Mouse (Mus musculus) ES-E14 (cell line): ENCODE results near the gene Cdc14a. TPM values are rescaled to one million over a fixed set of nuclear protein-coding genes. Genes with fewer than 3 reads are reported as not detected.

Experiments used
- DNase-seq: peaks from one replicate; pipeline ENCODE4 v3.0.0-alpha.2; 2013; ENCODE audit warnings: low read depth, low spot score
- H3K27ac ChIP-seq: 2 replicates; pipeline ENCODE4 v1.5.1; 2012; ENCODE audit warnings: low read depth, mild to moderate bottlenecking, low read length, moderate library complexity, mixed read lengths; ENCODE audit not compliant: poor library complexity, insufficient read depth, severe bottlenecking
- H3K36me3 ChIP-seq: 2 replicates; pipeline ENCODE4 v1.6.1; 2012; ENCODE audit warnings: mild to moderate bottlenecking, low read length, moderate library complexity, mixed read lengths; ENCODE audit not compliant: control insufficient read depth, poor library complexity, insufficient read depth, severe bottlenecking
- H3K4me1 ChIP-seq, 2 experiments: fragments of 150-350 bp in 1 of 2; sonication (generic) in 1 of 2; 2 replicates each; pipeline ENCODE4 v1.6.1; 2012; ENCODE audit warnings: low read length in 2 of 2, mild to moderate bottlenecking in 1 of 2, mixed read lengths in 1 of 2; ENCODE audit not compliant: control insufficient read depth in 2 of 2, insufficient read depth in 2 of 2, poor library complexity in 1 of 2
- H3K4me3 ChIP-seq, 2 experiments: fragments of 150-350 bp in 1 of 2; sonication (generic) in 1 of 2; 2 replicates each; pipeline ENCODE4 v1.5.1; 2012; ENCODE audit warnings: low read length in 2 of 2, low read depth in 1 of 2, mild to moderate bottlenecking in 1 of 2, mixed read lengths in 1 of 2; ENCODE audit not compliant: insufficient read depth in 1 of 2, poor library complexity in 1 of 2, severe bottlenecking in 1 of 2
- H3K9ac ChIP-seq: 2 replicates; pipeline ENCODE4 v1.6.1; 2012; ENCODE audit warnings: low read depth, mild to moderate bottlenecking, low read length, mixed read lengths; ENCODE audit not compliant: poor library complexity, insufficient read depth, severe bottlenecking
- H3K9me3 ChIP-seq: fragments of 150-350 bp; sonication (generic); 2 replicates; pipeline ENCODE4 v1.6.1; 2012; ENCODE audit warnings: low read depth, mild to moderate bottlenecking, low read length; ENCODE audit not compliant: control insufficient read depth, insufficient read depth
- CHD2 ChIP-seq: IDR thresholded peaks from 2 replicates; pipeline ENCODE4 v1.6.1; 2014; ENCODE audit warnings: mild to moderate bottlenecking, low read depth, low read length, inconsistent platforms
- HCFC1 ChIP-seq: IDR thresholded peaks from 2 replicates; pipeline ENCODE4 v1.6.1; 2012; ENCODE audit warnings: low read length, inconsistent platforms, borderline replicate concordance; ENCODE audit not compliant: insufficient read depth
- MAFK ChIP-seq: IDR thresholded peaks from 2 replicates; pipeline ENCODE4 v1.6.1; 2014; ENCODE audit warnings: mild to moderate bottlenecking, low read depth, low read length, inconsistent platforms; ENCODE audit not compliant: insufficient read depth
- ZC3H11A ChIP-seq: IDR thresholded peaks from 2 replicates; pipeline ENCODE4 v1.6.1; 2012; ENCODE audit warnings: low read depth, mild to moderate bottlenecking, inconsistent platforms, low read length, borderline replicate concordance
- ZNF384 ChIP-seq: IDR thresholded peaks from 2 replicates; pipeline ENCODE4 v1.6.1; 2012; ENCODE audit warnings: low read depth, low read length, inconsistent platforms
- in situ Hi-C, 2 experiments: fragments of 600-800 bp; cut with MboI; formaldehyde crosslinking; loops; one replicate each; pipeline ENCODE4 v1.15.1; 2025; ENCODE audit warnings: low sequenced_read_pairs in 2 of 2, inconsistent platforms in 1 of 2; ENCODE audit not compliant: unreplicated experiment in 2 of 2
- total RNA-seq: library from RNA; depleted of rRNA; stranded (reverse); fragments of 300-350 nt; gene quantifications from 2 replicates; pipeline ENCODE4 v1.2.3, GENCODE M21; 2012

Gene Cdc14a
- total RNA-seq, 1 experiment, result 3.5 TPM

GRCm38 (mm10) chr3:116454529-116454928 lies 30.7 kb upstream of the Cdc14a start:
- in situ Hi-C loops, result no loop called here
- Histone ChIP-seq H3K4me3 (no peak overlapping the region), H3K9ac (no peak overlapping the region), H3K9me3 (no peaks in the 10 kb centered on the region), H3K27ac (no peak overlapping the region), H3K4me1 (no peaks in the 10 kb centered on the region), H3K36me3 (no peaks in the 10 kb centered on the region)
- TF ChIP-seq ZC3H11A, result no peak
- TF ChIP-seq ZNF384, result no peak
- no peak for TF ChIP-seq CHD2
- no peak for TF ChIP-seq MAFK
- no peak for TF ChIP-seq HCFC1
- DNase-seq, result no peak

DNA sequence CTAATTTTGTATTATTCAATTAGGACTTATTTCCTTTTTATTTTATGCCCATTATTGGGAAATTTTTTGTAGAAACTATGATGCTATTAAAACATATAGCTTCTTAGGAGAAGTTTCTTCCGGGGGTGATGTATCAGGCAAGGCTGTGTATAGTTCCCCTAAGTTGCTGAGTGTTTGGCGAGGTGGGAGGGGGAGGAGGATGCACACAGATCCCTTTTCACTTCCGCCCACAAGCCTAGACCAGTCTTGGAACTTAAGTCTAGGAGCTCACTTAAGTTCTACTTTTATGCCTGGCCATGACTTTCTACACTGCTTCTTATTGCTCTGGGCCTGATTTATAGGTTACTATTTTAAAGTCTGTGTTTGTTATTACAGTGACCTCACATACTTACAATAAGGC lies 26.9 kb upstream of the Cdc14a start:
- Histone ChIP-seq H3K9ac (no peak overlapping the region), H3K36me3 (no peaks in the 10 kb centered on the region), H3K9me3 (no peaks in the 10 kb centered on the region), H3K27ac (no peak overlapping the region), H3K4me1 (no peaks in the 10 kb centered on the region), H3K4me3 (no peak overlapping the region)
- TF ChIP-seq ZNF384 (no peak), MAFK (no peak), ZC3H11A (no peak)
- DNase-seq, result no peak
- in situ Hi-C loops, result no loop called here

GRCm38 (mm10) chr3:116444327-116444726 lies 20.5 kb upstream of the Cdc14a start:
- TF ChIP-seq HCFC1, result no peak
- TF ChIP-seq CHD2, result no peak
- no peak for TF ChIP-seq ZNF384
- no peak for TF ChIP-seq MAFK
- TF ChIP-seq ZC3H11A, result no peak
- H3K4me1 ChIP-seq, result no peaks in the 10 kb centered on the region
- H3K36me3 ChIP-seq, result no peaks in the 10 kb centered on the region
- no peak for DNase-seq
- no peak overlapping the region for H3K27ac ChIP-seq
- no peaks in the 10 kb centered on the region for H3K9me3 ChIP-seq
- H3K4me3 ChIP-seq, result no peak overlapping the region
- H3K9ac ChIP-seq, result no peak overlapping the region
- in situ Hi-C loops, result no loop called here

- in situ Hi-C loops, result no loop called here
Measured at GRCm38 (mm10) chr3:116442788-116443187, 19.0 kb upstream of the Cdc14a start.

GRCm38 (mm10) chr3:116441518-116442205 lies 17.8 kb upstream of the Cdc14a start:
- no peak overlapping the region for H3K4me3 ChIP-seq
- no peaks in the 10 kb centered on the region for H3K36me3 ChIP-seq
- H3K9ac ChIP-seq, result no peak overlapping the region
- no peaks in the 10 kb centered on the region for H3K4me1 ChIP-seq
- DNase-seq, result no peak
- H3K27ac ChIP-seq, result no peak overlapping the region
- H3K9me3 ChIP-seq, result no peaks in the 10 kb centered on the region
- no peak for TF ChIP-seq CHD2
- no peak for TF ChIP-seq MAFK
- no peak for TF ChIP-seq HCFC1
- TF ChIP-seq ZC3H11A, result no peak
- no peak for TF ChIP-seq ZNF384
- in situ Hi-C loops, result no loop called here

More at GRCm38 (mm10) chr3:116442788-116443187, 19.0 kb upstream of the Cdc14a start:
- no peaks in the 10 kb centered on the region for H3K36me3 ChIP-seq
- H3K27ac ChIP-seq, result no peak overlapping the region
- H3K4me3 ChIP-seq, result no peak overlapping the region
- no peaks in the 10 kb centered on the region for H3K4me1 ChIP-seq
- no peak for DNase-seq
- 0 out of 2 replicates have a peak, but pooled peaks have one; percentile 26 for TF ChIP-seq ZNF384
- TF ChIP-seq MAFK, result no peak
- no peak overlapping the region for H3K9ac ChIP-seq
- no peaks in the 10 kb centered on the region for H3K9me3 ChIP-seq
